Mouse (Mus musculus) forebrain, postnatal 0 days (tissue): ENCODE data around the gene Rbpj. TPM values are rescaled to one million over a fixed set of nuclear protein-coding genes. Genes with fewer than 3 reads are reported as not detected.
"Not testable (repeated sequence)": the region's sequence is repeated elsewhere in the genome, so short reads cannot be mapped to it uniquely, and the experiment has no call there.

Source experiments
- ATAC-seq: fragments of 200-750 bp; cut with Nextera tagmentation; 2 replicates; pipeline ENCODE4 v1.8.0; 2017; ENCODE audit warnings: mild to moderate bottlenecking, moderate library complexity
- DNase-seq: peaks from one replicate; pipeline ENCODE4 v3.0.0-alpha.2; 2015
- H3K27ac ChIP-seq: fragments of 300-500 bp; sonication (generic); 2 replicates; pipeline ENCODE4 v1.5.1; 2014; ENCODE audit warnings: low read depth, mild to moderate bottlenecking, antibody characterized with exemption, low read length, moderate library complexity, mixed read lengths
- H3K27me3 ChIP-seq: fragments of 300-500 bp; sonication (generic); 2 replicates; pipeline ENCODE4 v1.6.1; 2014; ENCODE audit warnings: mild to moderate bottlenecking, low read length, mixed read lengths; ENCODE audit not compliant: insufficient read depth
- H3K36me3 ChIP-seq: fragments of 300-500 bp; sonication (generic); 2 replicates; pipeline ENCODE4 v1.6.1; 2014; ENCODE audit warnings: mild to moderate bottlenecking, moderate library complexity; ENCODE audit not compliant: insufficient read depth
- H3K4me1 ChIP-seq: fragments of 300-500 bp; sonication (generic); 2 replicates; pipeline ENCODE4 v1.6.1; 2014; ENCODE audit warnings: antibody characterized with exemption; ENCODE audit not compliant: insufficient read depth
- H3K4me2 ChIP-seq: fragments of 300-500 bp; sonication (generic); 2 replicates; pipeline ENCODE4 v1.6.1; 2014; ENCODE audit warnings: low read depth, mild to moderate bottlenecking, moderate library complexity
- H3K4me3 ChIP-seq: fragments of 300-500 bp; sonication (generic); 2 replicates; pipeline ENCODE4 v1.5.1; 2014; ENCODE audit warnings: low read depth, low read length, mixed read lengths
- H3K9ac ChIP-seq: fragments of 300-500 bp; sonication (generic); 2 replicates; pipeline ENCODE4 v1.6.1; 2014; ENCODE audit warnings: mild to moderate bottlenecking
- H3K9me3 ChIP-seq: fragments of 300-500 bp; sonication (generic); 2 replicates; pipeline ENCODE4 v1.6.1; 2016; ENCODE audit warnings: low read length
- CTCF ChIP-seq: sonication (generic); IDR thresholded peaks from 2 replicates; pipeline ENCODE4 v1.5.1; 2016; ENCODE audit warnings: antibody characterized with exemption, control low read depth, low read depth
- WGBS: fragments of 180-500 bp; shearing (Covaris S2); extraction: QIAGEN DNeasy Blood & Tissue Kit; methylation state at CpG from one replicate; pipeline ENCODE4 v1.1.7; 2014; 5-methylcytosine and 5-hydroxymethylcytosine counted together
- polyA plus RNA-seq: library from polyadenylated mRNA; unstranded; fragments of >200 nt; fragmentation: Nextera tagmentation; extraction: Ambion mirVana; gene quantifications from 2 replicates; pipeline ENCODE4 v1.2.1, GENCODE M21; 2015
- total RNA-seq: library from RNA; depleted of rRNA; stranded (reverse); fragments of >200 nt; gene quantifications from 2 replicates; pipeline ENCODE4 v1.2.3, GENCODE M21; 2014

Gene Rbpj
- total and polyA plus RNA-seq, 2 experiments from 2014 or later: 19.4 to 25.4 TPM

DNA sequence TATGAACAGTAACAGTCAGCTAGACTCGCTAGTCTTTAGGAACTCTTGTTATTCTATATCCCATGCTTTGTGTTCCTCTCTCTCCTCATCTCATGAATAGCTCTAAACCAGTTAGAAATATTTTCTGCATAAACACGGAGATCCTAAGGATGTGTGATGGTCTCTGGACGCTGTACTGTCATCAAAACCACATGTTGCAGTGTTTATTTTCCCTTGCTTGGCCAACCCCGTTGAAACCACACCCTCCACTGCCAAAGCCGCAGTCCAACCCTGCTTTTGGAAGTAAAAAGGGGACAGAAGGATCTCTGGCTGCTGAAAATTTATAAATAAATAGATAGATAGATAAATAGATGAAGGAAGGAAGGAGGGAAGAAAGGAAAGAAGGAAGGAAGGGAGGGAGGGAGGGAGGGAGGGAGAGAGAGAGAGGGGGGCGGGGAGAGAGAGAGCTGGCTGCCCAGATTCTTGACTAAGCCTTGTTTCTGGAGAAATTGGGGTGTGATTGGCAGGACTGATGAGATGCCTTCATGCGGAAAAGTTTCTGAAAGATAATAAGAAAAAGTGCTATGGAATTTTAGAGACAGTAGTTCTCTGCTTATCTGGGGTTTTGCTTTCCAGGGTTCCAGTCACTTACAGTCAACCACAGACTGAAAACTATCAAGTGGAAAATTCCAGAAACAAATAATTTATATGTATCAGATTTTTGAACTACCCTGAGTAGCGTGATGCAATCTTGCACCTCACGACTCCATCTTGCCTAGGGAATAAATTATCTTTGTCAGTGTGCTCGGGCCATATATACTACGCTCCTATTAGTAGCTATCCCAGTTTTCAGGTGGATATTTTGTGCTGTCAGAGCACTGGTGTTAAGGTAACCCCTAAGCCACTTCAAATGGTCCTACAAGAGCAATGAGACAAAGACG, 70.9 kb downstream of the Rbpj start:
- Histone ChIP-seq H3K9me3 (no peaks in the 10 kb centered on the region), H3K9ac (no peak overlapping the region), H3K27ac (no peak overlapping the region), H3K4me3 (no peak overlapping the region), H3K36me3 (no peaks in the 10 kb centered on the region), H3K4me1 (no peaks in the 10 kb centered on the region), H3K4me2 (no peak overlapping the region), H3K27me3 (no peaks in the 10 kb centered on the region)
- DNase-seq: no peak
- TF ChIP-seq CTCF: no peak
- ATAC-seq: no peak
- 80% methylated on average over 12 of the region's 12 CpGs for WGBS

DNA sequence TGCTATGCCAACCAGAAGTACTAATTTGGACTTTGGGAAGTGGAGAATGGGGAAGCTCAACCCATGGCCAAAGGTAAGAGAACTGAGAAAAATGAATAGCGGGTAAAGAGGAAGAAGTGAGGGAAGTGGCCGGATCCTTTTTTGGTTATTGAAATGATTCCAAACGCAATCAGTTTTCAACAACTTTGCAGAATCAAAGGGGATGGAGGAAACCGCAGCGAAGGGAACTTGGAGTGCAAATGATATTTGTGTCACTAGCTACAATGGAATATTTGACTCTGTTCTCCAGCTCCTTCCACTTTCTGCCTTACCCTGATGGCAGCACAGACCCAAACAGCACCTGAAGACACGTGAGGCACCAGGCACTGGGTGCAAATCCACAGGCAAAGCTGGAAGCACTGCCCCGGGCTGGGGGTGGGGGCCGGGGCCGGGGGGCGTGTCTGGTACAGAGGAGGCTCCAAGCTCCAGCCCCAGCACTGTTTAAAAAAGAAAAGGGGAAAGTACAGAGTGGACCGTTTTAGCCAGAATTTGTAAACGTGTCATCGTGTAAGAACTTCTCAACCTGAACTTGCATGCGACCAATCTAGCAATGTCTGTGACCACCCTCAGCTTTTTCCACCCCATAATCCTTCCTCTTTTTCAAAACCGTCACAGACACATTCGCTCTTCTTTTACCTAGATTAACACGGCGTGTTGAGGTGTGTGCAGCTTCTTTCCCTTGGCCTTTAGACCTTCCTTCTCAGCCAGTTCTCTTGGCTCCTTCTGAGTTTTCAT, 74.1 kb downstream of the Rbpj start:
- Histone ChIP-seq H3K4me2 (no peak overlapping the region), H3K4me1 (no peaks in the 10 kb centered on the region), H3K27ac (no peak overlapping the region), H3K9ac (no peak overlapping the region), H3K27me3 (no peaks in the 10 kb centered on the region), H3K36me3 (no peaks in the 10 kb centered on the region), H3K9me3 (no peaks in the 10 kb centered on the region), H3K4me3 (no peak overlapping the region)
- no peak for ATAC-seq
- 89% methylated on average over 18 of the region's 18 CpGs for WGBS
- no peak for TF ChIP-seq CTCF
- DNase-seq: no peak

DNA sequence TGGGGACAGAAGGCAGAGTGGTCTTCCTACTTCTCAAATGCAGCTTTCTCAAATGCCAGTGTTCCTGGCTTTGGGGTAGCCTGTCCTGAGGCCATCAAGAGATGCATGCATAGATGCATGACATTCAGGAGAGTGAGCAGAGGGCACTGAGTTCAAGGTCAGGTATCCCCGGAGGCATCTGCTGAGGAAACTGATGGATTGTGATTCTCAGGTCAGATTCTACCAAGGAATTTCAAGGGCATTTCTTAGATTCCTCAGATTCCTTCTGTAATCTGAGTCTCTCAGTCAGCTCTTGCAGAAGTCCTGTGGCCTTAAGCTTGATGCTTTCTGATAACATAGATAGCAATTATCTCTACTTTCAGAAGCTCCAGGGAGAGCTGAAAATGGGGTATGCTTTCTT, 76.1 kb downstream of the Rbpj start:
- no peak for DNase-seq
- ATAC-seq: no peak
- H3K4me2 ChIP-seq: no peak overlapping the region
- no peak overlapping the region for H3K9ac ChIP-seq
- H3K36me3 ChIP-seq: no peaks in the 10 kb centered on the region
- no peaks in the 10 kb centered on the region for H3K9me3 ChIP-seq
- no peak overlapping the region for H3K4me3 ChIP-seq
- no peaks in the 10 kb centered on the region for H3K4me1 ChIP-seq
- no peak for TF ChIP-seq CTCF
- no peaks in the 10 kb centered on the region for H3K27me3 ChIP-seq
- H3K27ac ChIP-seq: no peak overlapping the region
- 91% methylated on average over 1 of the region's 1 CpGs for WGBS

DNA sequence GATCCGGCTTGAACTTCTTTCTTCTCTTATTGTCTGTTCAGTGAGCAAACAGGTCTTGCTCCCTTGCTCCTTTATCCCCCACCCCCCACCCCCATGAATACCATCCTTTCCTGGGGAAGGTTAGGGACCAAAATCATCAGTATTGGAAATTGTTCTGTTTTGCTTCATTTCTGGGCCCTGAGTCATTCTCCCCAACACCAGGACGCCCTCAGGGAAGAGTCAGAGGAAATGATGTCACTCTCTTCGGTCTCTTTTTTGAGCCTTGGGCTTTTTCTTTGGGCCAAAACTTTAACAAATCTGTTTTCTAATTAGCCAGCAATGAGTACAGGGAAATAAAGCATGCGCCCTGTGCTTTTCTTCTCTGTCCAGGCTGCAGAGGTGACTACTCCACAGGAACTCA, 77.4 kb downstream of the Rbpj start:
- no peak for ATAC-seq
- Histone ChIP-seq H3K27ac (no peak overlapping the region), H3K27me3 (no peaks in the 10 kb centered on the region), H3K36me3 (no peaks in the 10 kb centered on the region), H3K4me3 (no peak overlapping the region), H3K9me3 (no peaks in the 10 kb centered on the region), H3K9ac (no peak overlapping the region), H3K4me2 (no peak overlapping the region), H3K4me1 (no peaks in the 10 kb centered on the region)
- no peak for TF ChIP-seq CTCF
- no peak for DNase-seq
- WGBS: 58% methylated on average over 4 of the region's 4 CpGs

DNA sequence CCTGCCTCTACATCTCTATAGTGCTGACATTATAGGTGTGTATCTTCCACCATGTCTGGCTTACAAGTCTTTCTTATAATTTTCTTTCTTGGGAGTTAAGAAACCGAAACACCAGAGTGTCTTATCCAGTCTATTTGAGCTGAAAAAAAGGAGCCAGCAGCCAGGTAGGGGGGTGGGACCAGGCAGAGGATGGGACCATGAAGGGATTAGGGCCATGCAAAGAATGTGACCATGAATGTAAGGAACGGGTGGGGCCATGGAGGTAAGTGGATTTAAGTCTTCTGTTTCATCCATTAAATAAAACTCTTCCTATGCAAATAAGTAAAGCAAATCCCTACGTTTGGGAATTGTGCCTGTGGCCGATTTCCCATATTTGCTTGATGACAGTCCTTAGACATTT, 78.0 kb downstream of the Rbpj start:
- H3K9me3 ChIP-seq: no peaks in the 10 kb centered on the region
- DNase-seq (no peak), ATAC-seq (no peak)
- no peak overlapping the region for H3K4me3 ChIP-seq
- no peaks in the 10 kb centered on the region for H3K36me3 ChIP-seq
- no peaks in the 10 kb centered on the region for H3K4me1 ChIP-seq
- TF ChIP-seq CTCF: no peak
- no peak overlapping the region for H3K4me2 ChIP-seq
- no peaks in the 10 kb centered on the region for H3K27me3 ChIP-seq
- 85% methylated on average over 4 of the region's 4 CpGs for whole genome bisulfite sequencing
- no peak overlapping the region for H3K27ac ChIP-seq
- H3K9ac ChIP-seq: no peak overlapping the region

DNA sequence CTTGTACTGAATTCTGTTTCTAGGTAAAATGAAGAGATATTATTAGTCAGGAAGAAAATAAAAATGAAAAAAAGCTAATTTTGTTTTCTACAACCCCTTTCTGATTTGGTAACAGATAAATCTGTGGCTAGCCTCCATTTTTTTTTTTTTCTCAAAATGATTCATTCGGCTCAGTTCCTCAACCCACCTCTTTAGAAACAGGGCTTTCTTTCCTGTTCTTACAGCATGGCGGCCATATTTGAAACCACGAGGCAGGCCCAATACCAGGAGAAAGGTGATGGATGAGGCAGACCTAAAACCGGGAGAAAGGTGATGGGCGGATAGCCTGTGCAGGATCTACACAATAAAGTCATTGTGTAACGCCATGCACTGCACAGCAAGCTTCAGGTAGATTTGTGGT, 80.5 kb downstream of the Rbpj start:
- 88% methylated on average over 6 of the region's 6 CpGs for WGBS
- Histone ChIP-seq H3K36me3 (no peaks in the 10 kb centered on the region), H3K27ac (no peak overlapping the region), H3K4me1 (no peaks in the 10 kb centered on the region), H3K27me3 (no peaks in the 10 kb centered on the region), H3K9ac (no peak overlapping the region), H3K4me2 (no peak overlapping the region), H3K4me3 (no peak overlapping the region), H3K9me3 (no peaks in the 10 kb centered on the region)
- no peak for TF ChIP-seq CTCF
- DNase-seq (no peak), ATAC-seq (no peak)

DNA sequence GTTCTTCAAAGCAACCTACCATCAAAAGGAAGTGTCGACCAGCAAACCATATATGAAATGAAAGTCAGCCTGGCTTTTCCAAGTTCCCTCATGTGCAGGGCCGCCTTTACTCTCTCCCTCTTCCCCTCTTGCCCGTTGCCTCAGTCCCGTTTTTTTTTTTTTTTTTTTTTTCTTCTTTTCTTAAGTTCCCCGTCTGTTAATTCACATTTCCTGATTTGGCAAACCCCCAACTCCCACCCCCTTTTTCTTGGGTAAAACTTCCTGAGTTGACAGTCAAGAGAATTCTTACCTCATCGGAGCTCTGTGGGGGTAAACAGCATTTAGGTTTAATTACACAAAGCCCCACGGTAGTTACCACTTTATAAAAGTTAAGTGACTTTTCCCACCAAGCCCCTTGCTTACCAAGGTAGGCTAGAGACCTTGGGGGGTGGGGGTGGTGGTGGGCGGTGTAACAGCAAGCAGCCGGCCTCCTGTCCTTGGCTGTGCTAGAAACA, 81.1 kb downstream of the Rbpj start:
- no peak overlapping the region for H3K27ac ChIP-seq
- no peaks in the 10 kb centered on the region for H3K36me3 ChIP-seq
- WGBS: 39% methylated on average over 9 of the region's 9 CpGs
- H3K4me1 ChIP-seq: no peaks in the 10 kb centered on the region
- H3K4me2 ChIP-seq: no peak overlapping the region
- H3K9ac ChIP-seq: no peak overlapping the region
- H3K27me3 ChIP-seq: no peaks in the 10 kb centered on the region
- H3K4me3 ChIP-seq: no peak overlapping the region
- ATAC-seq (no peak), DNase-seq (no peak)
- no peak for TF ChIP-seq CTCF
- no peaks in the 10 kb centered on the region for H3K9me3 ChIP-seq

DNA sequence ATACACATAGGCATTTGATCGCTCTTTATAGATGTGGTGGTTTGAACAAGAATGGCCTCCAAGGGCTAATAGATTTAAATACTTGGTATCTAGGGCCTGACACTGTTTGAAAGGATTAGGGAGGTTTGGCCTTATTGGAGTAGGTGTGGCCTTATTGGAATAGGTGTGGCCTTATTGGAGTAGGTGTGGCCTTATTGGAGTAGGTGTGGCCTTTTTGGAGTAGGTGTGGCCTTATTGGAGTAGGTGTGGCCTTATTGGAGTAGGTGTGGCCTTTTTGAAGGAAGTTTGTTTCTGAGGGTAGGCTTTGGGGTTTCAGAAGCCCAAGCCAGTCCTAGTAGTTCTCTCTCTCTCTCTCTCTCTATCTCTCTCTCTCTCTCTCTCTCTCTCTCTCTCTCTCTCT, 84.4 kb downstream of the Rbpj start:
- not testable (repeated sequence) for H3K4me2 ChIP-seq, H3K4me1 ChIP-seq, H3K36me3 ChIP-seq, DNase-seq, H3K27me3 ChIP-seq, H3K27ac ChIP-seq, H3K9me3 ChIP-seq, ATAC-seq, H3K9ac ChIP-seq, H3K4me3 ChIP-seq
- 100% methylated on average over 1 of the region's 1 CpGs for WGBS
